Mouse (Mus musculus) liver, embryonic 14.5 days (tissue): ENCODE measurements around the gene Pla2g6. TPM values are rescaled to one million over a fixed set of nuclear protein-coding genes. Genes with fewer than 3 reads are reported as not detected.

Source experiments
- ATAC-seq: fragments of 200-750 bp; cut with Nextera tagmentation; 2 replicates; pipeline ENCODE4 v1.8.0; 2017; ENCODE audit warnings: moderate number of reproducible peaks, mild to moderate bottlenecking, moderate library complexity; ENCODE audit not compliant: insufficient read depth
- DNase-seq, 3 experiments: peaks; one replicate each; pipeline ENCODE4 v3.0.0-alpha.2; 2012 to 2013; ENCODE audit warnings: low read depth in 3 of 3, low spot score in 3 of 3
- H3K27ac ChIP-seq: fragments of 300-500 bp; sonication (generic); 2 replicates; pipeline ENCODE4 v1.5.1; 2014; ENCODE audit warnings: moderate library complexity, mild to moderate bottlenecking, control low read depth, inconsistent platforms
- H3K27me3 ChIP-seq: fragments of 300-500 bp; sonication (generic); 2 replicates; pipeline ENCODE4 v1.6.1; 2014; ENCODE audit warnings: mild to moderate bottlenecking, low read length, moderate library complexity; ENCODE audit not compliant: control insufficient read depth, insufficient read depth
- H3K36me3 ChIP-seq: fragments of 300-500 bp; sonication (generic); replicated peaks from 2 replicates; pipeline ENCODE4 v1.6.1; 2014; ENCODE audit warnings: low read depth; ENCODE audit not compliant: control insufficient read depth, insufficient read depth
- H3K4me1 ChIP-seq, 2 experiments: fragments of 200-500 bp in 1 of 2; fragments of 300-500 bp in 1 of 2; sonication (generic) in 1 of 2; replicated peaks; 2 replicates each; pipeline ENCODE4 v1.6.1; 2012 to 2014; ENCODE audit warnings: antibody characterized with exemption in 1 of 2, inconsistent platforms in 1 of 2, low read length in 1 of 2; ENCODE audit not compliant: control insufficient read depth in 2 of 2, insufficient read depth in 2 of 2
- H3K4me2 ChIP-seq: fragments of 300-500 bp; sonication (generic); 2 replicates; pipeline ENCODE4 v1.6.1; 2014; ENCODE audit warnings: low read depth, mild to moderate bottlenecking, control low read depth, moderate library complexity
- H3K4me3 ChIP-seq, 2 experiments: fragments of 200-500 bp in 1 of 2; fragments of 300-500 bp in 1 of 2; sonication (generic) in 1 of 2; 2 replicates each; pipeline ENCODE4 v1.5.1; 2012 to 2014; ENCODE audit warnings: low read depth in 2 of 2, low read length in 2 of 2, mild to moderate bottlenecking in 2 of 2, control low read depth in 1 of 2, inconsistent platforms in 1 of 2, moderate library complexity in 1 of 2; ENCODE audit not compliant: insufficient read depth in 1 of 2
- H3K9ac ChIP-seq: fragments of 300-500 bp; sonication (generic); replicated peaks from 2 replicates; pipeline ENCODE4 v1.6.1; 2014; ENCODE audit warnings: mild to moderate bottlenecking, control low read depth, moderate library complexity
- H3K9me3 ChIP-seq: fragments of 300-500 bp; sonication (generic); 2 replicates; pipeline ENCODE4 v1.6.1; 2016; ENCODE audit warnings: low read length, mixed read lengths; ENCODE audit not compliant: control insufficient read depth
- CTCF ChIP-seq: IDR thresholded peaks from 2 replicates; pipeline ENCODE4 v1.5.1; 2016; ENCODE audit warnings: antibody characterized with exemption, low read depth, control low read depth
- EP300 ChIP-seq: IDR thresholded peaks from 2 replicates; pipeline ENCODE4 v1.6.1; 2016; ENCODE audit warnings: antibody characterized with exemption, low read depth
- WGBS: fragments of 180-500 bp; shearing (Covaris S2); extraction: QIAGEN DNeasy Blood & Tissue Kit; methylation state at CpG from one replicate; pipeline ENCODE4 v1.1.7; 2014; ENCODE audit not compliant: insufficient replicate concordance; 5-methylcytosine and 5-hydroxymethylcytosine counted together
- polyA plus RNA-seq, 2 experiments: library from polyadenylated mRNA; depleted of rRNA in 1 of 2; stranded (reverse) in 1 of 2; unstranded in 1 of 2; fragments of >200 nt; fragmentation: Nextera tagmentation in 1 of 2; extraction: Ambion mirVana in 1 of 2; gene quantifications; 2 replicates each; pipeline versions ENCODE4 v1.2.1 to v1.2.3; 2012 to 2014

Pla2g6 gene
- polyA plus RNA-seq, 2 experiments: 7.9 to 10.5 TPM

GRCm38 (mm10) chr15:79326971-79327961 lies 924 bp downstream of the Pla2g6 start:
- H3K4me1 ChIP-seq: peaks cover 24 to 47% of the 10 kb centered on the region in 2 experiments
- WGBS: 14% methylated on average over 20 of the region's 20 CpGs
- DNase-seq (no peak), ATAC-seq (peak; percentile 11; the same call in 1 of the 2 replicates)
- H3K4me2 ChIP-seq: peak overlapping the region; percentile 73
- peak overlapping the region; percentile 93 for H3K27ac ChIP-seq
- no peaks in the 10 kb centered on the region for H3K27me3 ChIP-seq
- TF ChIP-seq EP300 (no peak), CTCF (0 out of 2 replicates have a peak, but pooled peaks have one; percentile 2)
- no peaks in the 10 kb centered on the region for H3K36me3 ChIP-seq
- peak overlapping the region; percentile 76 to 93 for H3K4me3 ChIP-seq
- no peaks in the 10 kb centered on the region for H3K9me3 ChIP-seq
- H3K9ac ChIP-seq: peak overlapping the region; percentile 97

- peaks cover 24 to 56% of the 10 kb centered on the region in 2 experiments for H3K4me1 ChIP-seq
- H3K4me2 ChIP-seq: peak overlapping the region; percentile 73
- H3K27me3 ChIP-seq: no peaks in the 10 kb centered on the region
- no peak overlapping the region for H3K27ac ChIP-seq
- no peaks in the 10 kb centered on the region for H3K36me3 ChIP-seq
- DNase-seq (no peak), ATAC-seq (no peak)
- no peaks in the 10 kb centered on the region for H3K9me3 ChIP-seq
- no peak overlapping the region for H3K9ac ChIP-seq
- TF ChIP-seq CTCF (no peak), EP300 (no peak)
- WGBS: 52% methylated on average over 4 of the region's 4 CpGs
- H3K4me3 ChIP-seq: no peak overlapping the region; a peak in 2 of 4 replicates
Observed at GRCm38 (mm10) chr15:79326264-79326663, 1.9 kb downstream of the Pla2g6 start.

- H3K4me3 ChIP-seq: no peak overlapping the region
- no peak for ATAC-seq
- TF ChIP-seq EP300 (no peak), CTCF (no peak)
- H3K9me3 ChIP-seq: no peaks in the 10 kb centered on the region
- no peak for DNase-seq
- H3K36me3 ChIP-seq: no peaks in the 10 kb centered on the region
- H3K27ac ChIP-seq: no peak overlapping the region
- H3K9ac ChIP-seq: no peak overlapping the region
- H3K4me1 ChIP-seq: peaks cover 24 to 58% of the 10 kb centered on the region in 2 experiments
- WGBS: 44% methylated on average over 3 of the region's 3 CpGs
- no peaks in the 10 kb centered on the region for H3K27me3 ChIP-seq
- H3K4me2 ChIP-seq: peak overlapping the region; percentile 73
Observed at GRCm38 (mm10) chr15:79325742-79326141, 2.4 kb downstream of the Pla2g6 start.

GRCm38 (mm10) chr15:79324373-79324772 lies 3.8 kb downstream of the Pla2g6 start:
- H3K9ac ChIP-seq: no peak overlapping the region
- H3K27me3 ChIP-seq: no peaks in the 10 kb centered on the region
- no peak overlapping the region for H3K4me2 ChIP-seq
- no peaks in the 10 kb centered on the region for H3K36me3 ChIP-seq
- 73% methylated on average over 3 of the region's 3 CpGs for WGBS
- peaks cover 24 to 58% of the 10 kb centered on the region in 2 experiments for H3K4me1 ChIP-seq
- DNase-seq (no peak), ATAC-seq (no peak)
- H3K27ac ChIP-seq: no peak overlapping the region
- no peaks in the 10 kb centered on the region for H3K9me3 ChIP-seq
- no peak overlapping the region for H3K4me3 ChIP-seq
- no peak for TF ChIP-seq CTCF
- TF ChIP-seq EP300: no peak

GRCm38 (mm10) chr15:79323791-79324155 lies 4.4 kb downstream of the Pla2g6 start:
- ATAC-seq: no peak
- peaks cover 24 to 54% of the 10 kb centered on the region in 2 experiments for H3K4me1 ChIP-seq
- H3K4me3 ChIP-seq: no peak overlapping the region
- 72% methylated on average over 4 of the region's 4 CpGs for WGBS
- TF ChIP-seq EP300: no peak
- TF ChIP-seq CTCF: no peak
- no peaks in the 10 kb centered on the region for H3K9me3 ChIP-seq
- peak overlapping the region; percentile 31 for H3K9ac ChIP-seq
- peak overlapping the region; percentile 39 for H3K27ac ChIP-seq
- no peak for DNase-seq
- no peaks in the 10 kb centered on the region for H3K36me3 ChIP-seq
- H3K4me2 ChIP-seq: no peak overlapping the region
- H3K27me3 ChIP-seq: no peaks in the 10 kb centered on the region
